22 mouse cellular contexts compared by ENCODE assay signal in the genomic region with DNA sequence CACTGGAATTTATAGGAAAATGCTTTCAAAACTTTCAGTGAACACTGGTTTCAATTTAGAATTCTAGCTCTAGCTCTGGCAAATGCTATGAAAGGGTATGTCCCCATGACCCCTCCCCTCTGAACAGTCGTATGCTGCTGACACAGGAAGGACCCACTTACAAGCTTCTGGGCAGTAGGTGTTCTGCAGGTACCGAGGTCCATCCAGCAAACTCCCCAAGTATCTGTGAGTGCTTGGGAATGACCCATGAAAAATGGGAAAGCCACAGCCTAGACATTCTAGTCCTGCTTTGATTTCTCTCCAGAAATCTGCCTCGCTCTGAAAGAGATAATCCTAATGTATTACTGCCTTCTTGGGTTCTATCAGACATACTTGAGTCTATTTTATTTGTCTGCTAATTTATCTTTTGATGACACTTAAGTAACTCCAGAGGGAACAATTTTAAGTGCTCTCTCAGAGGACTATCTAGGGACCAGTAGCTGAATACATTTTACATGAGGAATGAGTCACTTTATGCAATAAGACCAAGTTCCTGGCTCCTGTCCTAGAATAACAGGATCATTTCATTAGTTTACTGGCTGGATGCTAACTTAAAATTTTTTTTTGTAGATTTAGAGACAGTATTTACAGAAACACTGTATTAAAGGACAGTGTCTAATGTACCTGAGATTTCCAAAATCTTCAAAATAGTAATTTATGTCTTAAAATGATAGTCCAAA. TPM values are rescaled to one million over a fixed set of nuclear protein-coding genes. Genes with fewer than 3 reads are reported as not detected.
A peak's percentile ranks its signal among the peaks of the same experiment; 100 is the strongest.
DNase-seq lines count a peak whose midpoint lies in the region; ATAC-seq and TF ChIP-seq lines count a peak whose summit lies in the region.
"Had no signal": no experiment of that assay in that cellular context is flagged by ENCODE, and none has a peak within 500 bp of the region (broad histone marks: within the 10 kb centered on the region; RNA-seq: fewer than 3 reads in every experiment).

No protein-coding gene starts in this region.

- H3K9ac ChIP-seq in lung, embryonic 16.5 days (ENCODE audit: low read length) = no peak overlapping the region
- H3K9ac ChIP-seq: forebrain, postnatal 0 days; hindbrain, embryonic 12.5 days; liver, postnatal 0 days; midbrain, embryonic 12.5 days had no signal

- intact Hi-C loops in left cerebral cortex, adult 2 months (cut with DNase I) = no loop called here

- no peak overlapping the region for H3K4me2 ChIP-seq in lung, embryonic 16.5 days (ENCODE audit: low read depth, low read length)
- H3K4me2 ChIP-seq: hindbrain, embryonic 12.5 days; midbrain, embryonic 12.5 days had no signal

- H3K9me3 ChIP-seq in lung, embryonic 16.5 days (ENCODE audit: control insufficient read depth, low read length) = no peaks in the 10 kb centered on the region
- H3K9me3 ChIP-seq: hindbrain, embryonic 12.5 days; midbrain, embryonic 12.5 days had no signal

- H3K27ac ChIP-seq in kidney, adult 2 months (ENCODE audit: insufficient read depth, low read depth, low read length) = no peak overlapping the region
- H3K27ac ChIP-seq in lung, embryonic 16.5 days (ENCODE audit: low read length) = no peak overlapping the region
- H3K27ac ChIP-seq in left cerebral cortex, adult 2 months = no peak overlapping the region
- H3K27ac ChIP-seq: heart, adult 2 months; hindbrain, embryonic 12.5 days; layer of hippocampus, adult 2 months; midbrain, embryonic 12.5 days had no signal

- H3K36me3 ChIP-seq in kidney, adult 2 months (ENCODE audit: control insufficient read depth, insufficient read depth, low read length) = no peaks in the 10 kb centered on the region
- H3K36me3 ChIP-seq in lung, embryonic 16.5 days (ENCODE audit: control insufficient read depth, insufficient read depth, low read length) = no peaks in the 10 kb centered on the region

- TF ChIP-seq POLR2A in kidney, adult 2 months (IDR thresholded peaks at IDR 0.05; ENCODE audit: low read depth, low read length) = no peak

- peak; percentile 49; the same call in 1 of the 2 replicates for ATAC-seq in lung, embryonic 16.5 days (ENCODE audit: low read depth)
- ATAC-seq: forebrain, postnatal 0 days; intestine, postnatal 0 days; liver, postnatal 0 days had no signal

- 71% methylated on average over 3 of the region's 3 CpGs for WGBS in kidney, adult 2 months
- WGBS in lung, embryonic 16.5 days = 45% methylated on average over 3 of the region's 3 CpGs

- no peaks in the 10 kb centered on the region for H3K27me3 ChIP-seq in kidney, adult 2 months (replicated peaks; ENCODE audit: control insufficient read depth, insufficient read depth, low read length)
- no peaks in the 10 kb centered on the region for H3K27me3 ChIP-seq in lung, embryonic 16.5 days (ENCODE audit: control insufficient read depth, insufficient read depth, low read depth, low read length)
- H3K27me3 ChIP-seq: hindbrain, embryonic 12.5 days; midbrain, embryonic 12.5 days had no signal

- no peak overlapping the region for H3K4me3 ChIP-seq in kidney, adult 2 months (ENCODE audit: insufficient read depth, low read depth, low read length)
- H3K4me3 ChIP-seq in lung, embryonic 16.5 days (ENCODE audit: low read length) = no peak overlapping the region
- H3K4me3 ChIP-seq in left cerebral cortex, adult 2 months = no peak overlapping the region
- H3K4me3 ChIP-seq: heart, adult 2 months; hindbrain, embryonic 12.5 days; layer of hippocampus, adult 2 months; midbrain, embryonic 12.5 days had no signal

- peak; percentile 46 for DNase-seq in kidney, adult 2 months
- no peak for DNase-seq in kidney, adult 18-20 months
- DNase-seq in lung, adult 18-20 months = no peak
- DNase-seq in MN1 (ENCODE audit: low spot score) = peak; percentile 63
- peak; percentile 56 for DNase-seq in fibroblast of lung, adult 2 months (ENCODE audit: low read depth)
- no peak for DNase-seq in left cerebral cortex, adult 2 months (ENCODE audit: extremely low spot score in 1 of 2, low spot score in 2 of 2)
- DNase-seq: adrenal gland, postnatal 36 days; cerebellum, adult 11 months; cerebellum, adult 9-11 months; forebrain, postnatal 0 days; gastrocnemius, postnatal 25 days; heart, adult 2 months; kidney, postnatal 25 days; left cerebral cortex, postnatal 4 days; liver, postnatal 0 days; right cerebral cortex, postnatal 14 days had no signal

- no peak for TF ChIP-seq CTCF in kidney, adult 2 months (conservative IDR thresholded peaks at IDR 0.05; ENCODE audit: insufficient read depth, insufficient read length, low read depth, low read length)
- no peak for TF ChIP-seq CTCF in left cerebral cortex, adult 2 months (IDR thresholded peaks at IDR 0.05)

- H3K4me1 ChIP-seq in kidney, adult 2 months (ENCODE audit: control insufficient read depth, insufficient read depth, low read length) = no peaks in the 10 kb centered on the region
- H3K4me1 ChIP-seq in lung, embryonic 16.5 days (replicated peaks; ENCODE audit: control insufficient read depth, insufficient read depth, low read length) = peaks cover 4% of the 10 kb centered on the region; the same call in 1 of the 2 replicates

RNA-seq across cellular contexts. Expression of a gene that starts 6.9 kb away (rescaled TPM):
- polyA plus RNA-seq in kidney, adult 2 months (2012; rRNA removed) = 5.2 and 6.2 TPM in 2 replicates
- 39.0 and 42.1 TPM in 2 replicates for polyA plus RNA-seq in lung, embryonic 16.5 days (2015; fragmentation: Nextera tagmentation; extraction: Ambion mirVana)
- 10 to 100 TPM; 78.7 to 85.3 TPM for total RNA-seq in left cerebral cortex, adult 2 months (2021)
- polyA plus RNA-seq: liver, adult 2 months had no signal

Comparison
In these comparisons a context has a peak if more than half of its experiments do, and no peak if none do; other contexts are left out.
1. DNase-seq: peak in kidney, adult 2 months (single experiment), MN1 (single experiment) and fibroblast of lung, adult 2 months (single experiment); none in kidney, adult 18-20 months (single experiment), lung, adult 18-20 months (0 of 2) and left cerebral cortex, adult 2 months (0 of 2).